Mouse (Mus musculus) midbrain, embryonic 16.5 days (tissue): ENCODE results near the gene Gpam. TPM values are rescaled to one million over a fixed set of nuclear protein-coding genes. Genes with fewer than 3 reads are reported as not detected.

Experiments
- ATAC-seq: fragments of 200-750 bp; cut with Nextera tagmentation; 2 replicates; pipeline ENCODE4 v1.8.0; 2017; ENCODE audit warnings: moderate TSS enrichment
- H3K27ac ChIP-seq: fragments of 300-500 bp; sonication (generic); 2 replicates; pipeline ENCODE4 v1.5.1; 2014; ENCODE audit warnings: mild to moderate bottlenecking, low read length, mixed read lengths
- H3K27me3 ChIP-seq: fragments of 300-500 bp; sonication (generic); 2 replicates; pipeline ENCODE4 v1.6.1; 2014; ENCODE audit warnings: low read depth, low read length, mixed read lengths; ENCODE audit not compliant: control insufficient read depth, insufficient read depth
- H3K36me3 ChIP-seq: fragments of 300-500 bp; sonication (generic); 2 replicates; pipeline ENCODE4 v1.6.1; 2014; ENCODE audit warnings: mild to moderate bottlenecking, low read length, moderate library complexity, mixed read lengths; ENCODE audit not compliant: control insufficient read depth, insufficient read depth
- H3K4me1 ChIP-seq: fragments of 300-500 bp; sonication (generic); 2 replicates; pipeline ENCODE4 v1.6.1; 2014; ENCODE audit warnings: mild to moderate bottlenecking, low read length, mixed read lengths; ENCODE audit not compliant: control insufficient read depth, insufficient read depth
- H3K4me2 ChIP-seq: fragments of 300-500 bp; sonication (generic); 2 replicates; pipeline ENCODE4 v1.6.1; 2014; ENCODE audit warnings: mild to moderate bottlenecking, low read length, mixed read lengths
- H3K4me3 ChIP-seq: fragments of 300-500 bp; sonication (generic); 2 replicates; pipeline ENCODE4 v1.5.1; 2014; ENCODE audit warnings: low read depth, mild to moderate bottlenecking, low read length, moderate library complexity, mixed read lengths
- H3K9ac ChIP-seq: fragments of 300-500 bp; sonication (generic); 2 replicates; pipeline ENCODE4 v1.6.1; 2014; ENCODE audit warnings: low read depth, low read length, mixed read lengths
- H3K9me3 ChIP-seq: fragments of 300-500 bp; sonication (generic); replicated peaks from 2 replicates; pipeline ENCODE4 v1.6.1; 2014; ENCODE audit warnings: mild to moderate bottlenecking, low read length, mixed read lengths; ENCODE audit not compliant: control insufficient read depth, poor library complexity, severe bottlenecking
- WGBS: fragments of 180-500 bp; shearing (Covaris S2); extraction: QIAGEN DNeasy Blood & Tissue Kit; methylation state at CpG from one replicate; pipeline ENCODE4 v1.1.7; 2014; 5-methylcytosine and 5-hydroxymethylcytosine counted together
- polyA plus RNA-seq: library from polyadenylated mRNA; unstranded; fragments of >200 nt; fragmentation: Nextera tagmentation; extraction: Ambion mirVana; gene quantifications from 2 replicates; pipeline ENCODE4 v1.2.1, GENCODE M21; 2015

The Gpam gene
- polyA plus RNA-seq, 1 experiment from 2014 or later, result 28.3 TPM

- Histone ChIP-seq H3K36me3 (peaks cover 38% of the 10 kb centered on the region), H3K4me2 (no peak overlapping the region), H3K4me3 (no peak overlapping the region), H3K9ac (no peak overlapping the region), H3K27ac (no peak overlapping the region), H3K27me3 (no peaks in the 10 kb centered on the region), H3K9me3 (no peaks in the 10 kb centered on the region), H3K4me1 (no peaks in the 10 kb centered on the region)
- WGBS, result 87% methylated on average over 12 of the region's 12 CpGs
- no peak for ATAC-seq
These were observed 36.2 kb downstream of the Gpam start for GRCm38 (mm10) chr19:55090885-55091284.

GRCm38 (mm10) chr19:55090142-55090541, 36.9 kb downstream of the Gpam start:
- Histone ChIP-seq H3K27ac (no peak overlapping the region), H3K27me3 (no peaks in the 10 kb centered on the region), H3K4me3 (no peak overlapping the region), H3K36me3 (peaks cover 38% of the 10 kb centered on the region), H3K4me2 (no peak overlapping the region), H3K9me3 (no peaks in the 10 kb centered on the region), H3K4me1 (no peaks in the 10 kb centered on the region), H3K9ac (no peak overlapping the region)
- no peak for ATAC-seq
- 93% methylated on average over 7 of the region's 7 CpGs for WGBS

GRCm38 (mm10) chr19:55087776-55088175, 39.3 kb downstream of the Gpam start:
- Histone ChIP-seq H3K9me3 (no peaks in the 10 kb centered on the region), H3K4me3 (no peak overlapping the region), H3K27me3 (no peaks in the 10 kb centered on the region), H3K27ac (no peak overlapping the region), H3K36me3 (peaks cover 51% of the 10 kb centered on the region), H3K9ac (no peak overlapping the region), H3K4me1 (no peaks in the 10 kb centered on the region), H3K4me2 (no peak overlapping the region)
- 90% methylated on average over 8 of the region's 8 CpGs for WGBS
- no peak for ATAC-seq

- H3K9me3 ChIP-seq, result no peaks in the 10 kb centered on the region
- H3K4me2 ChIP-seq, result no peak overlapping the region
- H3K36me3 ChIP-seq, result peaks cover 55% of the 10 kb centered on the region
- H3K27ac ChIP-seq, result no peak overlapping the region
- H3K4me1 ChIP-seq, result no peaks in the 10 kb centered on the region
- no peak for ATAC-seq
- H3K27me3 ChIP-seq, result no peaks in the 10 kb centered on the region
- WGBS, result 96% methylated on average over 7 of the region's 7 CpGs
- H3K9ac ChIP-seq, result no peak overlapping the region
- H3K4me3 ChIP-seq, result no peak overlapping the region
These were observed 41.2 kb downstream of the Gpam start for GRCm38 (mm10) chr19:55085857-55086185.

- over 99% methylated on average over 4 of the region's 4 CpGs for WGBS
- Histone ChIP-seq H3K27ac (no peak overlapping the region), H3K9ac (no peak overlapping the region), H3K4me1 (no peaks in the 10 kb centered on the region), H3K4me2 (no peak overlapping the region), H3K9me3 (no peaks in the 10 kb centered on the region), H3K27me3 (no peaks in the 10 kb centered on the region), H3K36me3 (peaks cover 56% of the 10 kb centered on the region), H3K4me3 (no peak overlapping the region)
- ATAC-seq, result no peak
These were observed 41.8 kb downstream of the Gpam start for GRCm38 (mm10) chr19:55084971-55085856.

- Histone ChIP-seq H3K9ac (no peak overlapping the region), H3K27me3 (no peaks in the 10 kb centered on the region), H3K36me3 (peaks cover 54% of the 10 kb centered on the region), H3K4me2 (no peak overlapping the region), H3K4me3 (no peak overlapping the region), H3K4me1 (no peaks in the 10 kb centered on the region), H3K27ac (no peak overlapping the region), H3K9me3 (no peaks in the 10 kb centered on the region)
- no peak for ATAC-seq
- WGBS, result 37% methylated on average over 8 of the region's 8 CpGs
These were observed 50.2 kb downstream of the Gpam start for GRCm38 (mm10) chr19:55076822-55077221.

GRCm38 (mm10) chr19:55073004-55073403, 54.0 kb downstream of the Gpam start:
- 83% methylated on average over 3 of the region's 3 CpGs for WGBS

GRCm38 (mm10) chr19:55069054-55069453, 58.0 kb downstream of the Gpam start:
- H3K4me3 ChIP-seq, result no peak overlapping the region
- H3K4me2 ChIP-seq, result no peak overlapping the region
- H3K4me1 ChIP-seq, result no peaks in the 10 kb centered on the region
- no peak for ATAC-seq
- H3K9ac ChIP-seq, result no peak overlapping the region
- H3K9me3 ChIP-seq, result no peaks in the 10 kb centered on the region
- no peak overlapping the region for H3K27ac ChIP-seq
- H3K27me3 ChIP-seq, result no peaks in the 10 kb centered on the region
- WGBS, result 92% methylated on average over 8 of the region's 8 CpGs
- peaks cover 29% of the 10 kb centered on the region for H3K36me3 ChIP-seq

More at GRCm38 (mm10) chr19:55073004-55073403, 54.0 kb downstream of the Gpam start:
- no peaks in the 10 kb centered on the region for H3K27me3 ChIP-seq
- no peak for ATAC-seq
- H3K36me3 ChIP-seq, result peaks cover 55% of the 10 kb centered on the region
- H3K27ac ChIP-seq, result no peak overlapping the region
- no peak overlapping the region for H3K9ac ChIP-seq
- H3K4me2 ChIP-seq, result no peak overlapping the region
- H3K9me3 ChIP-seq, result no peaks in the 10 kb centered on the region
- no peaks in the 10 kb centered on the region for H3K4me1 ChIP-seq
- no peak overlapping the region for H3K4me3 ChIP-seq

GRCm38 (mm10) chr19:55063272-55063671, 63.8 kb downstream of the Gpam start:
- ATAC-seq, result no peak; the same call in 1 of the 2 replicates
- Histone ChIP-seq H3K4me3 (no peak overlapping the region), H3K9me3 (no peaks in the 10 kb centered on the region), H3K4me2 (no peak overlapping the region), H3K27me3 (no peaks in the 10 kb centered on the region), H3K9ac (no peak overlapping the region), H3K27ac (no peak overlapping the region), H3K36me3 (peaks cover 2% of the 10 kb centered on the region; the same call in 1 of the 2 replicates), H3K4me1 (peaks cover 6% of the 10 kb centered on the region)
- WGBS, result 32% methylated on average over 6 of the region's 6 CpGs
